Mouse (Mus musculus) CH12.LX (cell line): ENCODE data around the gene Dgkg. TPM values are rescaled to one million over a fixed set of nuclear protein-coding genes. Genes with fewer than 3 reads are reported as not detected.

ENCODE experiments used
- DNase-seq: peaks from one replicate; pipeline ENCODE4 v3.0.0-alpha.2; 2013; ENCODE audit errors: extremely low read depth
- H3K27ac ChIP-seq: 2 replicates; pipeline ENCODE4 v1.5.1; 2012; ENCODE audit warnings: low read depth, mild to moderate bottlenecking, control low read depth, moderate library complexity; ENCODE audit not compliant: insufficient read depth
- H3K27me3 ChIP-seq: replicated peaks from 2 replicates; pipeline ENCODE3; 2012; ENCODE audit warnings: inconsistent platforms
- H3K36me3 ChIP-seq, 2 experiments: replicated peaks in 1 of 2; 2 replicates each; pipeline versions ENCODE3 to v1.6.1; 2012; ENCODE audit warnings: inconsistent platforms in 1 of 2, low read length in 1 of 2, mild to moderate bottlenecking in 1 of 2, mixed read lengths in 1 of 2, moderate library complexity in 1 of 2; ENCODE audit not compliant: control insufficient read depth in 1 of 2, insufficient read depth in 1 of 2
- H3K4me1 ChIP-seq, 2 experiments: 2 replicates each; pipeline ENCODE4 v1.6.1; 2012; ENCODE audit warnings: inconsistent platforms in 1 of 2, moderate library complexity in 1 of 2; ENCODE audit not compliant: insufficient read depth in 2 of 2, control insufficient read depth in 1 of 2
- H3K4me2 ChIP-seq: 2 replicates; pipeline ENCODE4 v1.6.1; 2012; ENCODE audit warnings: low read depth, mild to moderate bottlenecking, control low read depth; ENCODE audit not compliant: poor library complexity, insufficient read depth, severe bottlenecking
- H3K4me3 ChIP-seq, 3 experiments: fragments of 150-350 bp in 1 of 3; sonication (generic) in 1 of 3; replicated peaks in 1 of 3; 2 replicates each; pipeline versions ENCODE3 to v1.5.1; 2011 to 2012; ENCODE audit warnings: low read depth in 2 of 3, low read length in 2 of 3, mild to moderate bottlenecking in 2 of 3, moderate library complexity in 2 of 3, control low read depth in 1 of 3, improper control_type of control experiment in 1 of 3, inconsistent platforms in 1 of 3, mixed read lengths in 1 of 3; ENCODE audit not compliant: poor library complexity in 1 of 3
- H3K79me2 ChIP-seq: replicated peaks from 2 replicates; pipeline ENCODE4 v1.6.1; 2012; ENCODE audit warnings: mild to moderate bottlenecking, moderate library complexity; ENCODE audit not compliant: control insufficient read depth, poor library complexity, insufficient read depth, severe bottlenecking; ENCODE audit errors: extremely low read depth
- H3K9ac ChIP-seq: 2 replicates; pipeline ENCODE4 v1.6.1; 2012; ENCODE audit warnings: low read depth, mild to moderate bottlenecking, control low read depth, moderate library complexity; ENCODE audit not compliant: insufficient read depth
- H3K9me3 ChIP-seq: replicated peaks from 2 replicates; pipeline ENCODE3; 2012; ENCODE audit warnings: low read length, inconsistent platforms, mixed read lengths
- BHLHE40 ChIP-seq: IDR thresholded peaks from 2 replicates; pipeline ENCODE4 v1.6.1; 2011; ENCODE audit warnings: mild to moderate bottlenecking, low read depth, low read length, improper control_type of control experiment
- CHD2 ChIP-seq: IDR thresholded peaks from 2 replicates; pipeline ENCODE4 v1.6.1; 2011; ENCODE audit warnings: low read length, improper control_type of control experiment
- EP300 ChIP-seq: IDR thresholded peaks from 2 replicates; pipeline ENCODE4 v1.6.1; 2011; ENCODE audit warnings: low read length, improper control_type of control experiment
- ETS1 ChIP-seq: conservative IDR thresholded peaks from 2 replicates; pipeline ENCODE4 v1.6.1; 2012; ENCODE audit warnings: low read depth, mild to moderate bottlenecking, inconsistent platforms, low read length, improper control_type of control experiment, moderate library complexity
- HCFC1 ChIP-seq: IDR thresholded peaks from 2 replicates; pipeline ENCODE4 v1.6.1; 2012; ENCODE audit warnings: low read depth, mild to moderate bottlenecking, inconsistent platforms, low read length, improper control_type of control experiment
- IRF4 ChIP-seq: IDR thresholded peaks from 2 replicates; pipeline ENCODE4 v1.6.1; 2014; ENCODE audit warnings: low read depth, mild to moderate bottlenecking, inconsistent platforms, low read length, improper control_type of control experiment
- KAT2A ChIP-seq: IDR thresholded peaks from 2 replicates; pipeline ENCODE4 v1.6.1; 2012; ENCODE audit warnings: low read length, improper control_type of control experiment, inconsistent platforms; ENCODE audit not compliant: insufficient replicate concordance
- MAFK ChIP-seq: IDR thresholded peaks from 2 replicates; pipeline ENCODE4 v1.6.1; 2011; ENCODE audit warnings: low read length, improper control_type of control experiment; ENCODE audit not compliant: insufficient replicate concordance
- MAX ChIP-seq: IDR thresholded peaks from 2 replicates; pipeline ENCODE4 v1.6.1; 2011; ENCODE audit warnings: low read length, improper control_type of control experiment
- MAZ ChIP-seq: IDR thresholded peaks from 2 replicates; pipeline ENCODE4 v1.6.1; 2012; ENCODE audit warnings: low read depth, mild to moderate bottlenecking, inconsistent platforms, low read length, improper control_type of control experiment, moderate library complexity
- MEF2A ChIP-seq: IDR thresholded peaks from 2 replicates; pipeline ENCODE4 v1.6.1; 2014; ENCODE audit warnings: low read depth, mild to moderate bottlenecking, inconsistent platforms, low read length, improper control_type of control experiment, borderline replicate concordance
- MXI1 ChIP-seq: IDR thresholded peaks from 2 replicates; pipeline ENCODE4 v1.6.1; 2011; ENCODE audit warnings: mild to moderate bottlenecking, low read depth, low read length, improper control_type of control experiment
- MYC ChIP-seq: IDR thresholded peaks from 2 replicates; pipeline ENCODE4 v1.6.1; 2011; ENCODE audit warnings: low read depth, mild to moderate bottlenecking, improper control_type of control experiment, low read length
- NRF1 ChIP-seq: IDR thresholded peaks from 2 replicates; pipeline ENCODE4 v1.6.1; 2014; ENCODE audit warnings: low read depth, mild to moderate bottlenecking, inconsistent platforms, low read length, improper control_type of control experiment, moderate library complexity
- POLR2A ChIP-seq: IDR thresholded peaks from 2 replicates; pipeline ENCODE4 v1.6.1; 2011; ENCODE audit warnings: low read depth, mild to moderate bottlenecking, improper control_type of control experiment, low read length
- RCOR1 ChIP-seq: conservative IDR thresholded peaks from 2 replicates; pipeline ENCODE4 v1.6.1; 2012; ENCODE audit warnings: low read depth, mild to moderate bottlenecking, inconsistent platforms, low read length, improper control_type of control experiment
- SMC3 ChIP-seq: IDR thresholded peaks from 2 replicates; pipeline ENCODE4 v1.6.1; 2011; ENCODE audit warnings: low read depth, low read length, improper control_type of control experiment
- TBP ChIP-seq: conservative IDR thresholded peaks from 2 replicates; pipeline ENCODE4 v1.6.1; 2011; ENCODE audit warnings: low read depth, low read length, improper control_type of control experiment
- TCF12 ChIP-seq: IDR thresholded peaks from 2 replicates; pipeline ENCODE4 v1.6.1; 2014; ENCODE audit warnings: low read depth, mild to moderate bottlenecking, inconsistent platforms, low read length, improper control_type of control experiment
- USF2 ChIP-seq: conservative IDR thresholded peaks from 2 replicates; pipeline ENCODE4 v1.6.1; 2011; ENCODE audit warnings: low read depth, low read length, improper control_type of control experiment
- ZMIZ1 ChIP-seq: IDR thresholded peaks from 2 replicates; pipeline ENCODE4 v1.6.1; 2012; ENCODE audit warnings: low read depth, mild to moderate bottlenecking, inconsistent platforms, low read length, improper control_type of control experiment
- ZNF384 ChIP-seq: IDR thresholded peaks from 2 replicates; pipeline ENCODE4 v1.6.1; 2012; ENCODE audit warnings: low read depth, low read length, improper control_type of control experiment, inconsistent platforms
- dilution Hi-C: fragments of 300-500 bp; cut with MboI; formaldehyde crosslinking; loops from 2 replicates; pipeline ENCODE4 v1.14.3; 2020; ENCODE audit warnings: low sequenced_read_pairs; ENCODE audit not compliant: extremely low pct_unique_long_range_greater_than_20kb, extremely low pct_ligation_motif_present
- in situ Hi-C: fragments of 300-500 bp; cut with MboI; formaldehyde crosslinking; loops from 3 replicates; pipeline ENCODE4 v1.14.3; 2019; ENCODE audit warnings: low sequenced_read_pairs, low pct_ligation_motif_present, low pct_unique_long_range_greater_than_20kb, mixed read lengths
- polyA plus RNA-seq: library from polyadenylated mRNA; unstranded; fragments of >175 nt; gene quantifications from 2 replicates; pipeline ENCODE4 v1.2.1, GENCODE M21; 2012; ENCODE audit warnings: low read depth; ENCODE audit not compliant: insufficient read length
- total RNA-seq, 2 experiments: library from RNA; depleted of rRNA; stranded (reverse); fragments of 300-350 nt in 1 of 2; fragments of >200 nt in 1 of 2; gene quantifications; 2 replicates each; pipeline ENCODE4 v1.2.3; 2012 to 2014

Dgkg gene
- total and polyA plus RNA-seq, 3 experiments = 2.0 to 9.2 (median 3.0) TPM

DNA sequence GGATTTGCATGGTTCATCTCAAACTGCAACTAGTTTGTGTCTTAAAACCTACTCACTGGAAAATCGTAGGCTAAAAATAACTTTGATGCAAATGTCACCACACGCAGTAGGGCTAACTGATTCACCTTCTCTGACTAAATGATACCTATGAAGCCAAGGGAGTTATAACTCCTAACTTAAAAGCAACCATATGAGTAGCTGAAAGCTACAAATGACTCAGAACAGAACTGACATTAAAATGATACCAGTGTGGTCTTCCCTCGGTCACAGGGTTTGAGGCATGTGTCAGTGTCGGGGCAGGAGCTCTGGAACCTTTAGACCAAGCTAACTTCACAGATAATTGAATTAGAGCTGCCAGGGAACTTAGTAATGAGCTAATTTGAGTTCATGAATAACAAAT lies 24.0 kb downstream of the Dgkg start (continued):
- TF ChIP-seq USF2 = no peak
- TF ChIP-seq TCF12 = peak; percentile 91
- TF ChIP-seq TBP = no peak
- no peak for TF ChIP-seq MAZ
- TF ChIP-seq RCOR1 = 0 out of 2 replicates have a peak, but pooled peaks have one; percentile 74
- TF ChIP-seq POLR2A = no peak
- no peak for TF ChIP-seq HCFC1
- peak; percentile 99 for TF ChIP-seq EP300
- TF ChIP-seq SMC3 = no peak
- TF ChIP-seq MEF2A = peak; percentile 100
- TF ChIP-seq MAX = peak; percentile 67
- no peak for TF ChIP-seq KAT2A
- no peak for TF ChIP-seq ZNF384

DNA sequence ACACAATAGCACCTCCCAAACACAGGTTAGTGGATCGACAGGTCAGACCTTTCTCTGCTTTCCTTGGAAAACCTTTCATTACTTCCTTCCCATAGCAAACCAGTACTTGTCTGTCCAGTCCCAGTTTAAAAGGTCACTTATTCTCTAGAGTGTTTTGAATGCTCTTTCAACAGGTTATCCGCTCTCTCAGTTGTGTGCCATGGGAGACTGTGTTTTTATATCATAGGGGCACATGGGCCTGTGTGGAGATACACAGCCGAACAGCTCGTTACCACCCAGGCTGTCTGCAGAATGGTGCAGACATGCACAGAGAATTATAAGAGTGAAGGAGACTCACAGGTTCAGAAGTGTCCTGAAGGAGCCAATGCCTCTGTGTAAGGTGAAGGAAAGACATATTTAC lies 26.7 kb downstream of the Dgkg start:
- Histone ChIP-seq H3K4me2 (peak overlapping the region; percentile 16; the same call in 1 of the 2 replicates), H3K27ac (no peak overlapping the region), H3K79me2 (no peaks in the 10 kb centered on the region; the same call in 1 of the 2 replicates), H3K9me3 (peaks cover 7% of the 10 kb centered on the region), H3K36me3 (peaks cover 6% of the 10 kb centered on the region in 2 experiments), H3K4me1 (peaks cover 41 to 70% of the 10 kb centered on the region in 2 experiments), H3K9ac (peak overlapping the region; percentile 33; the same call in 1 of the 2 replicates), H3K27me3 (no peaks in the 10 kb centered on the region), H3K4me3 (no peak overlapping the region)
- TF ChIP-seq MXI1 = 0 out of 2 replicates have a peak, but pooled peaks have one; percentile 23
- TF ChIP-seq ZMIZ1 = no peak
- TF ChIP-seq MYC = no peak
- TF ChIP-seq NRF1 = no peak
- no peak for TF ChIP-seq CHD2
- no peak for TF ChIP-seq MAFK
- no peak for TF ChIP-seq RCOR1
- no peak for TF ChIP-seq IRF4
- DNase-seq = no peak
- dilution Hi-C loops (no loop called here), in situ Hi-C loops (no loop called here)

DNA sequence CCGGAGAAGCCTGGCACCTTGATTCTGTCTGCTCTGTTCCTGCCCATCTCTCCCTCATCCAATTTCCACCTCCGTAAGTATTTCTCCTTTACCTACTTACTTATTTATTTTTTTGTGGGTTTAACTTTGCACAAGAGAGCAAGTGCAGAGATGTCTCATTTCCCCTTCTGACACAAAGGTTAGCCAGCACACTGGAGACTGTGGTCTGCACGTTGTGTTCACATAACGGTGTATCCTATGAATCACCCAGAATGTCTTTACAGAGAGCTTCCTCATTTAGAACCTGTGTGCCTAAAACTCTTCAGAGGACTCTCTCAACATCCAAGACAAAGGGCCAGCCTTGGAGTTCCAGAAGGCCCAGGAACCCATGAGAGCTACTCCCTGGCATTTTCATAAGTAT lies 27.1 kb downstream of the Dgkg start:
- DNase-seq = peak; percentile 82
- no peak overlapping the region for H3K4me3 ChIP-seq
- dilution Hi-C loops (no loop called here), in situ Hi-C loops (no loop called here)
- no peaks in the 10 kb centered on the region for H3K27me3 ChIP-seq
- H3K4me2 ChIP-seq = peak overlapping the region; percentile 16
- peaks cover 6% of the 10 kb centered on the region in 2 experiments for H3K36me3 ChIP-seq
- H3K79me2 ChIP-seq = no peaks in the 10 kb centered on the region; the same call in 1 of the 2 replicates
- H3K27ac ChIP-seq = no peak overlapping the region
- H3K9ac ChIP-seq = peak overlapping the region; percentile 33; the same call in 1 of the 2 replicates
- H3K4me1 ChIP-seq = peaks cover 42 to 70% of the 10 kb centered on the region in 2 experiments
- peaks cover 7% of the 10 kb centered on the region for H3K9me3 ChIP-seq
- TF ChIP-seq TBP (no peak), BHLHE40 (peak; percentile 74), NRF1 (no peak), ETS1 (peak; percentile 66), IRF4 (peak; percentile 72), EP300 (peak; percentile 69)
- TF ChIP-seq, all 38 proteins: peak for 4
